Mouse (Mus musculus): ENCODE data around the gene Tcte2.

GRCm38 (mm10) chr17:13715511-13715910, 46.1 kb downstream of the Tcte2 start:
- peak; percentile 6 for TF ChIP-seq TCF12 (IDR thresholded peaks at IDR 0.05; ENCODE audit: insufficient read depth, poor library complexity, severe bottlenecking)
- peak; percentile 25 for TF ChIP-seq POLR2A (IDR thresholded peaks at IDR 0.05; ENCODE audit: insufficient read length, low read depth)
- no peak for TF ChIP-seq USF1 (IDR thresholded peaks at IDR 0.05; ENCODE audit: low read depth)
